Mouse (Mus musculus): ENCODE measurements around the gene Shisa5. TPM values are rescaled to one million over a fixed set of nuclear protein-coding genes. Genes with fewer than 3 reads are reported as not detected.

Gene Shisa5
- polyA plus RNA-seq, 1 experiment: 675 TPM

- no peak overlapping the region for H3K4me3 ChIP-seq (ENCODE audit: low read depth, low read length)
- WGBS: 75% methylated on average over 7 of the region's 7 CpGs
Observed at GRCm38 (mm10) chr9:109049316-109049715, 11.0 kb downstream of the Shisa5 start.

GRCm38 (mm10) chr9:109049996-109050673 lies 11.8 kb downstream of the Shisa5 start:
- H3K4me1 ChIP-seq (ENCODE audit: control insufficient read depth, insufficient read depth, insufficient read length, low read length): peaks cover 8% of the 10 kb centered on the region
- peak overlapping the region; percentile 39 for H3K27ac ChIP-seq (ENCODE audit: insufficient read depth, low read depth, low read length)
- H3K36me3 ChIP-seq (ENCODE audit: control insufficient read depth, insufficient read depth, low read length): 0 out of 2 replicates have a peak, but pooled peaks cover 2% of the 10 kb centered on the region
- 61% methylated on average over 9 of the region's 9 CpGs for WGBS
- H3K27me3 ChIP-seq (ENCODE audit: control insufficient read depth, insufficient read depth, low read length): no peaks in the 10 kb centered on the region
- H3K4me3 ChIP-seq (ENCODE audit: low read depth, low read length): peak overlapping the region; percentile 40
- no peak for TF ChIP-seq CTCF (IDR thresholded peaks at IDR 0.05; ENCODE audit: extremely low read depth, insufficient read length, insufficient replicate concordance, low read depth, low read length)
- no peak; the same call in 1 of the 2 replicates for TF ChIP-seq POLR2A (IDR thresholded peaks at IDR 0.05; ENCODE audit: low read depth, low read length)

More at GRCm38 (mm10) chr9:109049316-109049715, 11.0 kb downstream of the Shisa5 start:
- TF ChIP-seq CTCF (IDR thresholded peaks at IDR 0.05; ENCODE audit: extremely low read depth, insufficient read length, insufficient replicate concordance, low read depth, low read length) (no peak), POLR2A (IDR thresholded peaks at IDR 0.05; ENCODE audit: low read depth, low read length) (no peak)
- Histone ChIP-seq H3K27ac (ENCODE audit: insufficient read depth, low read depth, low read length) (peak overlapping the region; percentile 39; the same call in 1 of the 2 replicates), H3K36me3 (ENCODE audit: control insufficient read depth, insufficient read depth, low read length) (0 out of 2 replicates have a peak, but pooled peaks cover 2% of the 10 kb centered on the region), H3K4me1 (ENCODE audit: control insufficient read depth, insufficient read depth, insufficient read length, low read length) (peaks cover 6% of the 10 kb centered on the region), H3K27me3 (ENCODE audit: control insufficient read depth, insufficient read depth, low read length) (no peaks in the 10 kb centered on the region)

DNA sequence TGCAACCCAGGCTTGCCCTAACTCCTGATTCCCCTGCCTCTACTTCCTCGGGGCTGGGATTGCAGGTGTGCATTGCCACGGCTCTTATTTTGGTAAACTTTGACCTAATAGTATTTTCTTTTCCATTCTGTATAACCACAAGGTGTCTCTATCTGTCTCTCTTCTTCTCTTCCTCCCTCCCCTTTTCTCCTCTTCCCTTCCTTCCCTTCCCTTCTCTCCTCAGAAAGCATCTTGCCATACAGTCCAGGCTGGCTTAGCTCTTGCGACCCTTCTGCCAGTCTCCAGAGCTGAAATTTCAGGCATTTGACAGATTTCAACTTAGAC lies 12.3 kb downstream of the Shisa5 start:
- WGBS: 44% methylated on average over 3 of the region's 3 CpGs
- Histone ChIP-seq H3K4me3 (ENCODE audit: low read depth, low read length) (no peak overlapping the region), H3K36me3 (ENCODE audit: control insufficient read depth, insufficient read depth, low read length) (0 out of 2 replicates have a peak, but pooled peaks cover 2% of the 10 kb centered on the region), H3K27ac (ENCODE audit: insufficient read depth, low read depth, low read length) (peak overlapping the region; percentile 39), H3K27me3 (ENCODE audit: control insufficient read depth, insufficient read depth, low read length) (no peaks in the 10 kb centered on the region), H3K4me1 (ENCODE audit: control insufficient read depth, insufficient read depth, insufficient read length, low read length) (peaks cover 12% of the 10 kb centered on the region)
- no peak for TF ChIP-seq POLR2A (IDR thresholded peaks at IDR 0.05; ENCODE audit: low read depth, low read length)

- TF ChIP-seq CTCF (IDR thresholded peaks at IDR 0.05; ENCODE audit: extremely low read depth, insufficient read length, insufficient replicate concordance, low read depth, low read length) (no peak), POLR2A (IDR thresholded peaks at IDR 0.05; ENCODE audit: low read depth, low read length) (no peak; the same call in 1 of the 2 replicates)
- 85% methylated on average over 13 of the region's 13 CpGs for WGBS
- Histone ChIP-seq H3K4me3 (ENCODE audit: low read depth, low read length) (peak overlapping the region; percentile 58), H3K36me3 (ENCODE audit: control insufficient read depth, insufficient read depth, low read length) (peaks cover 4% of the 10 kb centered on the region; the same call in 1 of the 2 replicates), H3K27ac (ENCODE audit: insufficient read depth, low read depth, low read length) (peak overlapping the region; percentile 94), H3K27me3 (ENCODE audit: control insufficient read depth, insufficient read depth, low read length) (no peaks in the 10 kb centered on the region), H3K4me1 (ENCODE audit: control insufficient read depth, insufficient read depth, insufficient read length, low read length) (peaks cover 12% of the 10 kb centered on the region)
Observed at GRCm38 (mm10) chr9:109051011-109051501, 12.7 kb downstream of the Shisa5 start.

DNA sequence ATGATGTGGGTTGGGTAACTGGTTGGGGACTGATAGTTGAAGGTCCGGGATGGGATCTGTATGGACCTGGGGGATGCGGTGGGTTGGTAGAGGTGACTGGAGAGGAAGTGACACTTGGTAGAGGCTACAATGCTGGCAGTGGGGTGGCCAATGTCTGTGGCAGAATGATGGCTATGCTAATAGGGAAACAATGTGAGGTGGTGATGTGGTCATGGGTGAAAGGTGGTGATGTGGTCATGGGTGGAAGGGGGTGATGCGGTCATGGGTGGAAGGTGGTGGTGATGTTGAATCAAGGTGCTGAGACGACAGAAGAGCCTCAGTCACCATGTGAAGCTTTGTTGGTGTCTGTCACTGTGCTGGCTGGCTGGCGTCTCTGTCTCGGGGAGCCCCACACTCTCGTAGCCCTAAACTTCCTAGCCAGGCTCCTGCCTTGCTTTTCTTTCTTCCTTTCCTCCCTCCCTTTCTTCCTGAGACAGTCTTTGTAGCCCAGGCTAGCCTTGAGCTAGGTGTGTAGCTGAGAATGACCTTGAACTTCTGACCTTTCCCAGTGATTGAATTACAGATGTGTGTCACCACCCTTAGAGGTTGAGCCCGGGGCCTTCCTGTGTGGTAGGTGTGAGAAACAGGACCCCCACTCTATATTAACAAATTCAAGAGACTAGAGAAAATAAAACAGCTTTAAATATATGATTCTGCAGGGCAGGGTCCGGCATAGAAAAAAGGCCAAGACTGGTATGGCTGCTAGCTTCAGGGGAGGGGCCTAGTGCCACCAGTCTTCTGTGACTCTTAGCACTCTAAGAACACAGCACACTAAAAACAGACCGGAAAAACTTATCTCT lies 13.5 kb downstream of the Shisa5 start:
- peaks cover 16% of the 10 kb centered on the region for H3K4me1 ChIP-seq (ENCODE audit: control insufficient read depth, insufficient read depth, insufficient read length, low read length)

GRCm38 (mm10) chr9:109052490-109053260 lies 14.3 kb downstream of the Shisa5 start:
- Histone ChIP-seq H3K4me1 (ENCODE audit: control insufficient read depth, insufficient read depth, insufficient read length, low read length) (peaks cover 16% of the 10 kb centered on the region), H3K4me3 (ENCODE audit: low read depth, low read length) (peak overlapping the region; percentile 60), H3K36me3 (ENCODE audit: control insufficient read depth, insufficient read depth, low read length) (peaks cover 18% of the 10 kb centered on the region), H3K27ac (ENCODE audit: insufficient read depth, low read depth, low read length) (peak overlapping the region; percentile 94), H3K27me3 (ENCODE audit: control insufficient read depth, insufficient read depth, low read length) (no peaks in the 10 kb centered on the region)
- WGBS: 87% methylated on average over 9 of the region's 9 CpGs
- TF ChIP-seq CTCF (IDR thresholded peaks at IDR 0.05; ENCODE audit: extremely low read depth, insufficient read length, insufficient replicate concordance, low read depth, low read length) (no peak), POLR2A (IDR thresholded peaks at IDR 0.05; ENCODE audit: low read depth, low read length) (no peak)

More for the DNA sequence above, 13.5 kb downstream of the Shisa5 start:
- H3K4me3 ChIP-seq (ENCODE audit: low read depth, low read length): peak overlapping the region; percentile 58
- peak overlapping the region; percentile 94 for H3K27ac ChIP-seq (ENCODE audit: insufficient read depth, low read depth, low read length)
- 83% methylated on average over 10 of the region's 10 CpGs for WGBS
- peaks cover 12% of the 10 kb centered on the region for H3K36me3 ChIP-seq (ENCODE audit: control insufficient read depth, insufficient read depth, low read length)
- TF ChIP-seq POLR2A (IDR thresholded peaks at IDR 0.05; ENCODE audit: low read depth, low read length) (no peak), CTCF (IDR thresholded peaks at IDR 0.05; ENCODE audit: extremely low read depth, insufficient read length, insufficient replicate concordance, low read depth, low read length) (no peak)
- H3K27me3 ChIP-seq (ENCODE audit: control insufficient read depth, insufficient read depth, low read length): no peaks in the 10 kb centered on the region
